Mouse (Mus musculus) embryonic fibroblast, embryonic 13.5 days (primary cell): ENCODE measurements at regions not wholly inside any gene's neighbourhood (a gene's known extent, or its start where the extent isn't known, plus 50 kb on each side); places are given as distances from the start of the nearest gene placed in this dataset.

Experiments
- H3K27ac ChIP-seq: 2 replicates; pipeline ENCODE4 v1.5.1; 2012; ENCODE audit warnings: low read length, control low read depth, inconsistent platforms; ENCODE audit not compliant: insufficient read depth
- H3K4me1 ChIP-seq: 2 replicates; pipeline ENCODE4 v1.6.1; 2011; ENCODE audit warnings: low read length; ENCODE audit not compliant: control insufficient read depth, insufficient read depth
- H3K4me3 ChIP-seq: 2 replicates; pipeline ENCODE4 v1.5.1; 2011; ENCODE audit warnings: mild to moderate bottlenecking, control low read depth, low read length; ENCODE audit not compliant: insufficient read depth
- CTCF ChIP-seq: IDR thresholded peaks from 2 replicates; pipeline ENCODE4 v1.5.1; 2011; ENCODE audit warnings: mild to moderate bottlenecking, control low read depth, low read length, moderate library complexity, borderline replicate concordance; ENCODE audit not compliant: insufficient read depth
- POLR2A ChIP-seq: IDR thresholded peaks from 2 replicates; pipeline ENCODE4 v1.6.1; 2011; ENCODE audit warnings: low read depth, mild to moderate bottlenecking, control low read depth, low read length, moderate library complexity

- H3K4me1 ChIP-seq = no peaks in the 10 kb centered on the region
- H3K4me3 ChIP-seq = no peak overlapping the region
- TF ChIP-seq CTCF = no peak
- no peak for TF ChIP-seq POLR2A
- no peak overlapping the region for H3K27ac ChIP-seq
Measured at GRCm38 (mm10) chr13:110832442-110832841, 422.4 kb upstream of the Actbl2 start.

GRCm38 (mm10) chr13:110836936-110837335, 417.9 kb upstream of the Actbl2 start:
- H3K4me1 ChIP-seq = no peaks in the 10 kb centered on the region
- no peak overlapping the region for H3K4me3 ChIP-seq
- no peak for TF ChIP-seq POLR2A
- no peak for TF ChIP-seq CTCF
- H3K27ac ChIP-seq = no peak overlapping the region

GRCm38 (mm10) chr13:110841949-110842348, 412.9 kb upstream of the Actbl2 start:
- Histone ChIP-seq H3K4me3 (no peak overlapping the region), H3K4me1 (no peaks in the 10 kb centered on the region; the same call in none of the 2 replicates), H3K27ac (no peak overlapping the region)
- TF ChIP-seq CTCF (no peak), POLR2A (no peak)

- no peak overlapping the region for H3K4me3 ChIP-seq
- no peaks in the 10 kb centered on the region; the same call in none of the 2 replicates for H3K4me1 ChIP-seq
- H3K27ac ChIP-seq = peak overlapping the region; percentile 89
- TF ChIP-seq CTCF (no peak), POLR2A (no peak)
Measured at GRCm38 (mm10) chr13:110845695-110846094, 409.1 kb upstream of the Actbl2 start.

- TF ChIP-seq POLR2A = no peak
- TF ChIP-seq CTCF = no peak
- Histone ChIP-seq H3K27ac (peak overlapping the region; percentile 18; the same call in 1 of the 2 replicates), H3K4me3 (no peak overlapping the region), H3K4me1 (peaks cover 4% of the 10 kb centered on the region; the same call in 1 of the 2 replicates)
Measured at GRCm38 (mm10) chr13:110852996-110853727, 401.7 kb upstream of the Actbl2 start.

- no peak for TF ChIP-seq CTCF
- TF ChIP-seq POLR2A = no peak
- H3K27ac ChIP-seq = no peak overlapping the region
- H3K4me1 ChIP-seq = peaks cover 4% of the 10 kb centered on the region; the same call in 1 of the 2 replicates
- H3K4me3 ChIP-seq = no peak overlapping the region
Measured at GRCm38 (mm10) chr13:110854213-110854612, 400.6 kb upstream of the Actbl2 start.

- H3K4me3 ChIP-seq = no peak overlapping the region
- H3K4me1 ChIP-seq = no peaks in the 10 kb centered on the region
- no peak overlapping the region for H3K27ac ChIP-seq
- TF ChIP-seq CTCF (no peak), POLR2A (no peak)
Measured at GRCm38 (mm10) chr13:110865902-110866512, 388.8 kb upstream of the Actbl2 start.

GRCm38 (mm10) chr13:110866713-110867112, 388.1 kb upstream of the Actbl2 start:
- Histone ChIP-seq H3K4me1 (no peaks in the 10 kb centered on the region), H3K4me3 (no peak overlapping the region), H3K27ac (no peak overlapping the region)
- TF ChIP-seq POLR2A (no peak), CTCF (no peak)

GRCm38 (mm10) chr13:110871125-110871775, 383.6 kb upstream of the Actbl2 start:
- H3K4me3 ChIP-seq = no peak overlapping the region
- no peak overlapping the region for H3K27ac ChIP-seq
- no peak for TF ChIP-seq POLR2A
- no peak for TF ChIP-seq CTCF
- no peaks in the 10 kb centered on the region; the same call in 1 of the 2 replicates for H3K4me1 ChIP-seq

GRCm38 (mm10) chr13:110871776-110872135, 383.1 kb upstream of the Actbl2 start:
- peaks cover 2% of the 10 kb centered on the region for H3K4me1 ChIP-seq
- TF ChIP-seq CTCF (no peak), POLR2A (no peak)
- no peak overlapping the region for H3K27ac ChIP-seq
- H3K4me3 ChIP-seq = no peak overlapping the region
